Mouse (Mus musculus) cerebellum, postnatal 14 days (tissue): Measurements from ENCODE around the gene Sycn.
"Not testable (repeated sequence)": the region's sequence is repeated elsewhere in the genome, so short reads cannot be mapped to it uniquely, and the experiment has no call there.

Experiments used
- DNase-seq, 2 experiments: peaks; one replicate each; pipeline ENCODE4 v3.0.0; 2021; ENCODE audit warnings: mixed read lengths in 2 of 2

The Sycn gene

DNA sequence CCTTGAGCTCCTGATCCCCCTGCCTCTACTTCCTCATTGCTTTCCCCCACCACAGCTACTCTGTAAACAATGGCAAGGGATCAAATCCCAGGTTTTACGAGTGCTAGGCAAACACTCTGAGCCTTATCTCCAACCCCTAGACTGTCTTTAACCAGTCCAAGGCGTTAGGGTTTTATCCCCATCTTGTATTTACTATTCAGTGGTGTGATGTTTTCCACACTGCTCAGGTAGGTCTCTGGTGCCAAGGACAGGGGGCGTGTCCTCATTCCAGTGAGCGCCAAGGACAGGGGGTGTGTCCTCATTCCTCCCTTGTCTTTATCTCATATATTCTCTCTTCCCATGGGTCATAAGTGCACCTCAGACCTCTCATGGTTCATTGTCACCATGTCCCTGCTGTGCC is at the start of gene Sycn:
TSS of gene Sycn (plus strand) at position 360 of the 400 bp plus-strand sequence.
- no peak for DNase-seq

GRCm38 (mm10) chr7:28490903-28491302 is 49.8 kb upstream of the Sycn start:
- peak in 1 of 2 experiments; percentile 28 for DNase-seq

GRCm38 (mm10) chr7:28492310-28492709 is 48.4 kb upstream of the Sycn start:
- no peak for DNase-seq

DNA sequence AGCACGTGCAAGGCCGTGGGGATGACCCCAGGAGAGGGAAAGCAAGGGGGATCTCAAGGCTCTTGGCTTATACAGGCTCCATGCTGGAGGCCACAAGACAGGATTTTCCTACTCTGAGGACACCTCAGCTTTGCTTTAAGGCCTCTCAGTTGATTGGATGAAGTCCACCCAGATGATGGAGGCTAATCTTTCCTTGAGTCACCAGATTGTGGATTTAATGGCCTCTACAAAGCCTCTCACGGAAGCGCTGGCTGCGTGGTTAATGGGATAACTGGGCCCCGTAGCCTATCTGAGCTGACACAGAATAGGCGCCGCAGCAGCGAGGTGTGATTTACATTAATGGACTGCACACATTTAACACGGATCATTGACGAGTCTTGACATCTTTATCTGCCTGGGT is 45.3 kb upstream of the Sycn start:
- no peak for DNase-seq

GRCm38 (mm10) chr7:28505585-28505984 is 35.1 kb upstream of the Sycn start:
- no peak for DNase-seq

- DNase-seq = not testable (repeated sequence)
These were observed 31.6 kb upstream of the Sycn start for GRCm38 (mm10) chr7:28509121-28509520.

DNA sequence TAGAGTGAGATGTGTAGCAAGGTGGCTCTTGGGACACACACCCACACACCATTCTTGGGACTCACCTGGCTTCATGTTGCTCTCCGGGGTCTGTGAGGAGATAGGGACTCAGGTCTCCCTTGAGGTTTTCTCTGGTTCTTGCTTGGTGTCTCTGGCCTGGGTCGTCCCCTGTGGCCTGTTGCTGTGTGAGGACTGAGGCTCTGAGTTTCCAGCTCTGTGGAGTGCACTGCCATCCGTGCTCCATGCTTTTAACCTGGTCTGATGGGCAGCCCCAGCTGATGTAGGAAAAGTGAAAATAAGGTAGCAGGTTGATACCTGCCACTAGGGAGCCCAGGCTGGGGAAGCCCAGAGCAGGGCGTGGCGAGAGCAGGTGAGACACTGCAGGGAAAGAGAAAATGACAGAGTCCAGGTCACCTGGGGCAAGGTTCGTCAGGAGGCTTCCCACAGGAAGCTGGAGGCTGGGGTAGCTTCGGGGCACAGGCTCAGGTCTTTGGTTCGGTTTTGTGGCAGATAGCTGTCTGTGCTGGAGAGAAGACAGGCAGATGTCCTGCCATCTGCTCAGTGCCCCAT is 30.2 kb upstream of the Sycn start, which contains the start of gene Ifnl2:
TSS of gene Ifnl2 (minus strand) at position 51 of the 570 bp plus-strand sequence.
- peak in 1 of 2 experiments; percentile 10 for DNase-seq

DNA sequence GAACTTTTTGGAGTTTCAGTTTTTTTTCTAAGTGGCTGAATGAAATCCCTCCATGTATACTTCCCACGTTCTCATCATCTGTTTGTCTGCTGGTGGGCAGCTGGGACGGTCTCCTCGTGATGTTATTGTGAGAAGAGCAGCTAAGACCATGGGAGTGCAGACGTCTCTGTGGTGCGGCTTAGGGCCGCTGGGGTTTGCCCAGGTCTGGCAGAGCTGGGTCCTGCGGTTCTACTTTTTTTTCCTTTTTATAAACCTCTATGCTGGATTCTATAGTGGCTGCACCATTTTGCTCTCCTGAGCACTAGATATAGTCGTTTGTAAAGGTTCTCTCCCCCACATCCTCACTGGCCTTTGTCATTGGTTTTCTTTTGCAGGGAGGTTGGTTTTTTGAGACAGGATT is 29.2 kb upstream of the Sycn start:
- DNase-seq = no peak

- DNase-seq = not testable (repeated sequence)
These were observed 18.1 kb upstream of the Sycn start, which contains the start of gene Ifnl3 for GRCm38 (mm10) chr7:28522536-28522935. TSS of gene Ifnl3 (plus strand) at chr7:28522836.

DNA sequence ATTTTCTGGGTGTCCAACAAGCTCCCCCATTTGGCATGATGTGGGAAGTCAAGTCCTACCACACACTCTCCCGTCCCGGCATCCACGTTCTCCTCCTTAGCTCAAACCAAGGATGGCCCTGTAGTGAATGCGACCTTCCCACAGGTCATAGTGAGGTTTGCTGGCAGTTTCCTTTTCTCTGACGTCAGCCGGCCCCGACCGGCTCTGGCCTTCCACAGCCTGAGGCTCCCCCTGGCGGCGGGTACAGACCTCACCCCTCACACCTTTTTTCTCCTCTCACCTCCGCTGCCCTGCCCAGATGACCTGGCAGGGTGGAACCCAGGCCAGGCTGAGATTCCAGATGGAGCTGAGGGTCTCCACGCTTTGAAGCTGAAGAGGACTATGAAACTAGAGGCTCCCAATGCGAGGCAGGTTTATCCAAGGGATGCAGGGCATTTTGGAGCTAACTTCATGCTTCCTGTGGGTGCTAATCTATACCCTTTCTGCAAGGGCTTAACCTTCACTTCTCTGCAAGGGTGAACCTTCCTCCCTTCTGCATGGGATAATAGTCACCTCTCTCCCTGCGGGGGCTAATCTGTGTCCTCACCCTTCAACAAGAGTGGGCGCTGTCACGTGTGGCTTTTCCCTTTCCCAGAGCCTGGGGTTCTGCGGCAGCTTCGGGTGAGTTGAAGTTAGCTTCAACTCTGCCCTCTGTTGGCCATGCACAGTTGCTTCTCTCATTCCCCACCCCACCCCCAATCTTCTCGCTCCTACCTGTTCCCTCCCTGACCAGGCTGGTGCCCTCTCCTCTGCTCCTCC is 12.6 kb upstream of the Sycn start:
- DNase-seq = peak; percentile 75 to 88

DNA sequence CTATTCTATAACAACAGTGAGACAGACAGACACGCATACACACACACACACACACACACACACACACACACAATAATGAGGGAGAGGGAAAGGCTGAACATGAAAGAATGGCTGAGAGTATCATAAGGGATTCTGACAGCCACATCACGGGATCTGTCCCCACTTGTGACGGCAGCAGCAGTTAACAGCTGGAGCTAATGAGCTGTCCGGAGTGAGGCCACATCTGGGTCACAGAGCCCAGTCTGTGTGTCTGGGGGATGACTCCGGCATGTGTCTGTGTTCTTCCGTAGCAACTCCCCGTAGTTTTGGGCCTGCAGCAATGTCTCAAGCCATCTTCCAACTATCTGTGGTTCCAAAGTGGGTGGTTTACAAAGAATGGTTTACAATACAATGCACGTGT is 8.7 kb upstream of the Sycn start:
- no peak for DNase-seq

DNA sequence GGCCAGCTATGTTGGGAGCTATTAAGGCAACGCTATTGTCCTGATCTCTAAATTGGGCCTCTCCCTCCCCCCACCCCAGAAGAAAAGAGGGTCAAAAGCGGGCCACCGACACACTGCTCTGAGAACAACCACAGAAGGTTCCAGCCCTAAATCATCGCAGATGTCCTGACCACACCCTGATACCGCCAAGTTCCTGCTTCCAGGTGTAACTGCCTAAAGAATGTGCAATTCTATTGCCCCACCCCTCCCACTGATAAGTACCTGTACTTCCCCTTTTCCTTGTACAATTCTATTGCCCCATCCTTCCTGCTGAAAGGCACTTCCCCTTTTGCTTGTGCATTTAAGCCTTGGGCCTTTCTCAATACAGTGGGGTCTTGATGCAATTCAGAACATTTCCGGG is 1.8 kb upstream of the Sycn start:
- not testable (repeated sequence) for DNase-seq

DNA sequence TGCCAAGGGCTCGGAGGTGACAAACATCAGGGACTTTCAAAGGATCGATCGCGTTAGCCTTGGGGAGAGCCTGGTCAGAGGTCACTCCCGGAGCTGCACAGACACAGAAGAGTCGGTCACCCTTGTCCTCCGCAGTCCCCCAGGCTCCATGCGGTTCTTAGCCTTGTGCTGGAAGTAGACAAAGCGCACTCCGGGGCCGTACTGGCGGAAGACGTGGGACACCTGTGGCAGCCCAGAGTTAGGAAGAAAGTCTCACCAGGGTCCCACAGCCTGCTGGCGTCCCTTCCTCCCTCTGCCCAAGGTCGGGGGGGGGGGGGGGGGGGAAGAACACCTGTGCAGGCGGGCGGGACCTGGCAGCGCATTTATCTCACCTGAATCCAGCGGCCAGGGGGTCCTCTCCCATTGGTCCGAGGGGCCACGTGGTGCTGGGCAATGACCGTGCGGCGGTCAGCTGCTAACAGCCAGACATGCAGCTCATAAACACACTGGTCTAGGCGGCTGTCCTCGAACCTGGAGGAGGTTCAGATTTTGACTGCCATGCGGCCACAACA is 3.4 kb downstream of the Sycn start:
- peak in 1 of 2 experiments; percentile 17 for DNase-seq

- DNase-seq = peak in 1 of 2 experiments; percentile 11
These were observed 4.6 kb downstream of the Sycn start for GRCm38 (mm10) chr7:28545048-28545890.

- DNase-seq = peak in 1 of 2 experiments; percentile 16
These were observed 5.2 kb downstream of the Sycn start for GRCm38 (mm10) chr7:28545891-28546210.

GRCm38 (mm10) chr7:28546649-28547048 is 6.0 kb downstream of the Sycn start:
- no peak for DNase-seq

- DNase-seq = no peak
These were observed 6.5 kb downstream of the Sycn start, which contains the start of gene Nccrp1 for GRCm38 (mm10) chr7:28547154-28547553. TSS of gene Nccrp1 (minus strand) at chr7:28547254.

GRCm38 (mm10) chr7:28547628-28548027 is 6.9 kb downstream of the Sycn start:
- DNase-seq = no peak

DNA sequence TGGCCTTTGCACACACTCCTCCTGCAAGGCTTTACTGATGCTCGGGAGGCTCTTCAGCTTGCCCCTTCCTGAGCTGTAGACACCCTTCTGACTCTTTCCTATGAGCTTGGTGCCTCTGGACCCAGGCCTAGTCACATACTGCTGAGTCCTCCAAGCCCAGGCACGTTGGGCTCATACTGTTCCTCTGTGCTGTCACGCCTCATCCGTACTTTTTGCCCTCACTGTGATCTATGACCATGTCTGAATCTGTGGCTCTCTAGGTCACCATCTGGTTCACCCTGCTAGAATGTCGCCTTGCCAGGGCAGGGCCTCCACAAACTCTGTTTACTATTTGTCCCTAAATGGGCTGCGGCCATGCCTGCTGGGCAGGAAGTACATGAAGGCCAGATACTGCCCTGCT is 12.4 kb downstream of the Sycn start:
- DNase-seq = no peak

- no peak for DNase-seq
These were observed 15.4 kb downstream of the Sycn start for GRCm38 (mm10) chr7:28555939-28556535.

DNA sequence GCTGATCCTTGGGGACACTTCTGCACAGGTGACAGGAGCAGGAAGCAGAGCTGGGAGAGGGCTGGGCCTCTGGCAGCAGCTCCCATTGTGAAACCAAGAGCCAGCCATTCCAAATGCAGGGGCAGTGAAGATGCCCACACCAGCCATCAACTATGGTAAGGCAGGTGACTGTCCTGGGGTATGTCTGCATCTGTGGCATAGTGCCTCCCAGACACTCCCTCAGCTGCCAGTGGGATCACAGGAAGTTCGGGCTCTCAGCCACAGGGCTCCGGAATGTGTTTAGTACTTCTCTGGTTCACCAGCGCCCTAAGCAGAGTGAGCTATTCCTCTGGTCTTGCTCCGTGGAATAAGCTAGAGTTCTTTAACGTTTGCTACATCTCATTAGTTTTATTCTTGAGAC is 16.4 kb downstream of the Sycn start:
- no peak for DNase-seq

- DNase-seq = no peak
These were observed 17.0 kb downstream of the Sycn start for GRCm38 (mm10) chr7:28557708-28558107.

- no peak for DNase-seq
These were observed 17.8 kb downstream of the Sycn start for GRCm38 (mm10) chr7:28558486-28558885.
